Mouse (Mus musculus): Measurements from ENCODE around the gene Rhbdd2.

GRCm38 (mm10) chr5:135669741-135670275, 37.4 kb downstream of the Rhbdd2 start, which contains the start of gene Por:
- TF ChIP-seq ZC3H11A (IDR thresholded peaks at IDR 0.05; ENCODE audit: low read depth, low read length), result no peak
- no peak for TF ChIP-seq ZKSCAN1 (IDR thresholded peaks at IDR 0.05; ENCODE audit: borderline replicate concordance, low read depth, low read length)
- no peak for TF ChIP-seq ETS1 (conservative IDR thresholded peaks at IDR 0.05; ENCODE audit: low read depth, low read length)
- no peak for TF ChIP-seq TCF12 (IDR thresholded peaks at IDR 0.05; ENCODE audit: low read depth, low read length)
